Mouse (Mus musculus) brain, embryonic 14.5 days (tissue): ENCODE data around the gene Cyth1. TPM values are rescaled to one million over a fixed set of nuclear protein-coding genes. Genes with fewer than 3 reads are reported as not detected.

Experiments
- DNase-seq: peaks from one replicate; pipeline ENCODE4 v3.0.0-alpha.2; 2011; ENCODE audit warnings: low read depth
- CTCF ChIP-seq: fragments of 200-500 bp; IDR thresholded peaks from 2 replicates; pipeline ENCODE4 v1.5.1; 2012; ENCODE audit warnings: inconsistent platforms, mild to moderate bottlenecking, moderate library complexity, borderline replicate concordance; ENCODE audit not compliant: insufficient read depth, insufficient read length; ENCODE audit errors: extremely low read depth
- POLR2A ChIP-seq: fragments of 200-500 bp; IDR thresholded peaks from 2 replicates; pipeline ENCODE4 v1.6.1; 2012; ENCODE audit warnings: mild to moderate bottlenecking, inconsistent platforms, borderline replicate concordance; ENCODE audit not compliant: poor library complexity, insufficient read depth, insufficient read length, severe bottlenecking; ENCODE audit errors: extremely low read depth
- polyA plus RNA-seq: library from polyadenylated mRNA; depleted of rRNA; stranded (reverse); fragments of >200 nt; gene quantifications from 2 replicates; pipeline ENCODE4 v1.2.3, GENCODE M21; 2012

The Cyth1 gene
- polyA plus RNA-seq, 1 experiment, result 36.8 TPM

DNA sequence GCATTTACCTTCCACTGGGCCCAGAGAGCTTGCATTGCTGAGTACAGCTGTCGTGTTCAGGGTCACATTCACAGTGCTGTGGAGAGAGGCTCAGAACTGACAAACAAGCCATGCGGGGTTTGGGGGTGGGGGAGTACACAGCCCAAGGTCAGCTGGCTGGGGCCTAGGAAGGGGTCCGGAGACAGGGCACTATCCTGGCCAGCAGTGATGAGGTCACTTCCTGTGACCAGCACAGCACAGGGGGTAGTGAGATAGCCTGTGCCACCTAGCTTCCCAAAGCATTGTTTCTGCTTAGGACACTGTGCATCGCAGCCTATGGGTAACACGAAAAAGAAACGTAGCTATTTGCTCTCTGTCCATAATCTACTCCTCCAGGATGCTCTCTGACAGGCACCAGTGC is 87.2 kb downstream of the Cyth1 start:
- DNase-seq, result no peak
- no peak for TF ChIP-seq CTCF
- TF ChIP-seq POLR2A, result no peak

DNA sequence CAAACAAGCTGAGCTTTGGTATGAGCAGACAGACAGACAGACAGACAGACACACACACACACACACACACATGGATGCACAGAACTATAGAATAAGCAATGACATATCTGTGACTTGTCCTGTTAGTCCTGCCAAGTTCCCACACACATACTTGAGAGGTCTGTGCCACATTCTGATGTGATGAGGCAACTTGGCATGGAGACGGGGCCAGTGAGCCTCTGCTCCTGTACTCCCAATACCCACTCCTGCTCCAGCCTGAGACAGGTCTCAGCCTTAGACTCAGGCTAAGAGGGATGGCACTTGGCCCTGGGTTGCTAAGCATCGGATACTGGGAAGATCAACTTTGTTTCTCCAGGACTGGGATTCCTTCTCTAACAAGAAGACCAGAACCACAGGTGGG is 87.6 kb downstream of the Cyth1 start:
- TF ChIP-seq CTCF, result no peak
- no peak for TF ChIP-seq POLR2A
- DNase-seq, result peak; percentile 56

DNA sequence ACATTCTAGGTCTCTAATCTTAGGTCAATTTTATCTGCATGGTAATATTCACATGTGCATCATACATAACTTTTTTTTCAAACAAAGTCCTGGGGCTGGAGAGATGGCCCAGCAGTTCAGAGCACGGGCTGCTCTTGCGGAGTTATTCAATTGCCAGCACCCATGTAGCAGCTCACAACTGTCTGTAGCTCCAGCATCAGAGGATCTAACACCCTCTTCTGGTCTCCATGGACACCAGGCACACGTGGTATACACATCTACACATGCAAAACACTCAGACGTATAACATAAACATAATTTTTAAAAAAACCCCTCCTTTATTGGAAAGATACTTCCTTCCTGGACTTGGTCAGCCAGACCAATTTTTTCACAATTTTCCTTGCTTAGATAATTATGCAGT is 89.6 kb downstream of the Cyth1 start:
- no peak for DNase-seq
- TF ChIP-seq POLR2A, result no peak
- no peak for TF ChIP-seq CTCF

DNA sequence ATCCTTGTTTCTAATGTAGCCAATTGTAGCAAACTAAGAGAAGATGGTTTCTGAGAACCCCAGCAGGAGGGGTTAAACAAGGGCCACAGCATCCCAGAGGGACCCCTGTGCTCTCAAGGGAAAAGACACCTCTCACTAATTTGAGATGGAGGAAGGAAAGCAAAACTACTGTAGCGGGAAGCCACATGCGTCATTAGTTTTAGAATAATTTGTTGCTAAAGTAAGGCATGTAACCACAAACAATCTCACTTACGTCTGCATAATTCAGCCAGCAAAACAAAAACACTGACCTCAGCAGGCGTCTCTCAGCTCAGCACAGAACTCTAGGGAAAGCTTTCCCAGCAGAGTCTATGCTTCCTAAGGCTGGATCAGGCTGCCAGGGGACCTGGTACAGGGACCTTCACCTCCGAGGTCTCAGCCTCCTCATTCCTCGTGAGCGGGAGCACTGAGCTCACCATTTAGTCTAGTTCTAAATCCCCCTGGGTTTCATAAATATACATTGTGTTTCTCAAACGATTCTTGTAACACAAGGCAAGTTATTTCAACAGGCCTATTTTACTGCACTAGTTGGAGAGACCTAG is 91.8 kb downstream of the Cyth1 start:
- no peak for DNase-seq
- TF ChIP-seq POLR2A (no peak), CTCF (no peak)

DNA sequence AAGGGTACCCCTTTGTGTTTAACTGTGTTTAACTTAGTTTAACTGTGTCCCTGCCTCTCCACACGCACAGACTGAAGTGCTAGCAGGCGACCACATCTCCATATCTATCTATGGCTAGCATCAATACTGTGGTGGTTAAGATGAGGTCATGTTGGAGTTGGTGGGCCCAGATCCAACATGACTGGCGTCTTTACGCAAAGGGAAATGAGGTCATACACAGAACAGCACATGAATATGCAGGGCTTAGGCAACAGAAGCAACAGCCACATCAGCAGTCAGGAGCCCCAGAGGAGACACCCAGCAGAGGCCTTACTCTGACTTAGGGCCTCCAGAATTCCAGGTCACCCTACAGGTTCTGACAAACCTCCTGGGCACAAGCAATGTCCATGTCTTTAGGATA is 95.4 kb downstream of the Cyth1 start:
- TF ChIP-seq CTCF, result no peak
- TF ChIP-seq POLR2A, result no peak
- no peak for DNase-seq

DNA sequence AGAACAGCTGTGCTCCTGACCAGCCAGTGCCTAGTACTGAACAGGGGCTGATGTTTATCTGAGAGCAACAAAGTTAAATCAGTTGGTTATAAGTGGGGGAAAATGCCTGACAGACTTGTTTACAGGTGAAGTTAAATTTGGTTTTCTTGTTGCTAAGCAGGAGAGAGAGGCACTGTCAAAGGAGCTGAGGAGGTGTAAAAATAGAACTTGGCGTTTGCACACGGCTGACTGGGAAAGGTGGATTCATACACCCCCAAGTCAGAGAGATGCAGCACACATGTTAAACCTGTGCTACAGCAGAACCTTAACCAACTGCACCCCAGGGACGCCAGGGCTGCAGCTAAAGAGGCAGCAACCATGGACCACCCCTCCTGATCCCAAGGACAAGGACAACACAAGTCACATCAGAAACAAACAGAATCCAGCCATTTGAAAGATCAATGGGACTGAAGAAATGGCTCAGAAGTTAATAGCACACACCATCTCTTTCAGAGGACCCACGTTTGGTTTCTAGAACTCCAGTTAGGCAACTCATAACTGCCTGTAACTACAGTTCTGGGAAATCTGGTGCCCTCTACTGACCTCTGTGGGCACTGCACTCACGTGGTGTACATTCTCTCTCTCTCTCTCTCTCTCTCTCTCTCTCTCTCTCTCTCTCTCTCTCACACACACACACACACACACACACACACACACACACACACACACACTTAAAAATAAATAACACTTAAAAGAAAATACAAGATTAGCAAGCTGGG is 96.8 kb downstream of the Cyth1 start:
- no peak for TF ChIP-seq POLR2A
- no peak for DNase-seq

DNA sequence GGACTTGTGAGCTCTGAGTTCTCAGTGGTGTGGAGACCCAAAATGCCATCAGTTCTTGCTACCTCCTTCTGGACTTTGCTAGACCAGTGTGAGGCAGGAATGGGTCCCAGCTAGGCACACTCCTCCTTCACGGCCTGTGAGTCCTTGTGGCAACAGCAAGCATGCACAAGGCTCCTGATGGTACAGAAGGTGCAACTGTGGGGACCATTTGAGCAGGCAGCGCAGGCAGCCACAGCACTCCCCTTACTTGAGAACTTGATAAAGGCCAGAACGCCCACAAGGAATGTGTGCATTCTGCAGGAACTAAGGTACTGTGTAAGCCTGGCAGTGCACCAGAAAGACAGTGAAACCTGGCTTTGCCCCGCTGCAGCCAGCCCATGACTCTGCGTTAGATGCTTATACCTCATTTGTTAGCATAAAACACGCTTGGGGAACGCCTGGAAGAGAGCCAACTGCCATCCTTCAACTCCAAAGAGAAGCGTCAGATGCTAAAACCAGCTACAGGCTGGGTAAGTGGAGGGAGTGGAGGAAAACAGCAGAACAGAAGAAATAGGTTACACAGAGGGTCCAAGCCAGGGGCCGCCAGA is 98.2 kb downstream of the Cyth1 start:
- peak; percentile 83 for DNase-seq
- TF ChIP-seq POLR2A (no peak), CTCF (no peak)

DNA sequence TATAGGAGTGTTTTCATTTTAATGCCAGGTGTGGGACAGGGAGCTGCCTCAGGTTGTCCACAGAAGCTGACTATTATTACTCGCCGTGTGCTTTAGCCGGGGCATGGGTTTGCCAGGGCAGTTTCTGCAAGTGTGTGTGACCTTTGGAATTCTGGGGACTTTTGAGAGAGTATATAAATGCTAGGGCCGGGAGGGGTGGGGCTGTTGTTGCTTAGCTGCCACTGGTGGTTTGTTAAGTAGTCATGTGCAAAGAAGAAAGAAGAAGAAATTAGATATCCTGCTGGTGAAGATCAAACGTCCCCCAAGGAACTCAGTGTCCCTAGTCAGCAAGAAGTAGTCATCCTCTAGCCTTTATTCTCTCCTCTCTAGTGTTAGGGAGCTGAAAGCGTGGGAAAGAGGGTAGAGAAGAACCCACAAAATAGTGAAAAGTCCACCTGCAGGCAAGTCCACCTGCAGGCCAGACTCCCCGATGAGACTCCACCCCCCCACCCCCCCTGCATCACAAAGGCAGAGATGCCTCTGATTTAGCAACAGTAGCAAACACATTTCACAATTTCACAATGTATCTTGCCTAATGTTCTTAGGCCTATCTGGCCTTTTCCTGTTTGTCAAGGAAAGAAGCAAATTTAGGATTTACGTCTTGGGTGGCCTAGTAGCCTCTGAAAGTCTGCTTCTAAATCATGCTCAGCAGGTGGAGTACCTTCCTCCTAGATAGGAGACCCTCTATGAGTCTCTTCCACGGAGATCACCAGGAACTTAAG is 100.3 kb downstream of the Cyth1 start:
- TF ChIP-seq CTCF (no peak), POLR2A (no peak)
- no peak for DNase-seq

DNA sequence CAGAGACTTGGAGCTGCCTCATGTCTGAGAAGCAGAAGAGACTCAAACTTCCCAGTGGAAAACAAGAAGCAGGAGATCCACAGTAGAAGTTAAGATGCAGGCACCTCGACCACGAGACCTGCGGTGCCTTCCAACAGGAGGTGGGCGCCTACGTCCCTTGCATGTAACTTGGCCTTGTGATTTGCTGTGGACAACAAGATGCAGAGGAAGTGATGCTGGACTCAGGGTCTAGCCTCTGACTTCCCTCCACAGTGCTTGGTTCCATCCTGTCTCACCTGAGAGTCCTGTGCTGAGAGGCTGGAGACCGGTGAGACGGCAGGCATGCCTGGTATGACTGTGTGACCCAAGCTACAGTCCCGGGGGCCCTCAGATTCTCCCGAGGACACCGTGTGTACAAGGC is 101.9 kb downstream of the Cyth1 start:
- DNase-seq, result no peak
- TF ChIP-seq CTCF (no peak), POLR2A (no peak)

DNA sequence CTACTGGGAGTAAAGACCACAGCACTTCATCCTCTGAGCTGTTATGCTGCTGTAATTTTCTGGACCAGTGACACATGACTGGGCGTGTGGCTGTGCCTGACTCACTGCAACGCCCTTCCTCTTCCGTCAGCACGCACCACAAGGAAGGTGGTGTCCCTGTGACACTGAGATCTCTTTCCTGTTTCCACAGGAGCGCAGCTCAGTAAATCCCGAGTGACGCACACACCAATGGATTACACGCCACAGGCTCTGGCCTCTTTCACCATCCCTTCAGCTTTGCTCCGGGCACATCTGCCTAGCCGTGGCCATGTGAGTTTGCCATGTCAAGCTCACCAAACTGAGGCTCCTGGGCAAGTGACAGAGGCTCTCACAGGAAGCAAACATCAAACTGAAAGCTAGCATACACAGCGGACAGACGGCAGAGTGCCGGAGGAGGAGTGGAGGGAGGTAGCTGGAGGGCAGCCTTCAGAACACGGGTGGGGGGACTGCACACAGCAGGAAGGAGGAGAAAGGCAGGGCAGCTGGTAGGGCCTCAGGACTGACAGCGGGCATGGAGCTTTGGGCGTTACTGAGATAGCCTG is 102.5 kb downstream of the Cyth1 start:
- TF ChIP-seq CTCF, result no peak
- no peak for TF ChIP-seq POLR2A
- DNase-seq, result no peak

DNA sequence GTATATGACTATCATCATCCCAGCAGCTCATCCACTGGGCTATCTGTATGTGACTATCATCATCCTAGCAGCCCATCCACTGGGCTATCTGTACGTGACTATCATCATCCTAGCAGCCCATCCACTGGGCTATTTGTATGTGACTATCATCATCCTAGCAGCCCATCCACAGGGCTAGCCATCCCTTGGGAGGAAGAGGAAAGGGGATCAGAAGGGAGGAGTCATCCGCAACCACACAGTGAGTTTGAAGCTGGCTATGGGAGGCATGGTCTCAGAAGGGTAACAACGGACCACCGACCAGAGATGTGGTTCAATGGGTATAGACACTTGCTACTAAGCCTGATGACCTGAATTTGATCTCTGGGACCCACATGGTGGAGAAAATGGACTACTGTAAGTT is 103.3 kb downstream of the Cyth1 start:
- no peak for DNase-seq
- TF ChIP-seq CTCF (no peak), POLR2A (no peak)
